Mouse (Mus musculus) activated CD4-positive, CD25-positive, alpha-beta regulatory T cell (primary cell): ENCODE measurements around the gene Foxred2. TPM values are rescaled to one million over a fixed set of nuclear protein-coding genes. Genes with fewer than 3 reads are reported as not detected.

Source experiments
- polyA plus RNA-seq, 2 experiments: library from polyadenylated mRNA; unstranded; fragments of 100-300 nt; shearing (Covaris generic); gene quantifications; one replicate each; pipeline ENCODE4 v1.2.1; 2017

The Foxred2 gene
- 1 to 10 TPM; 2.5 to 4.2 TPM for polyA plus RNA-seq

GRCm38 (mm10) chr15:77956404-77956901 is at the start of gene Foxred2:
Gene Foxred2 (minus strand): TSS chr15:77956722.

GRCm38 (mm10) chr15:77970470-77971292 is 14.2 kb upstream of the Foxred2 start, which contains the start of gene Eif3d:
Gene Eif3d (minus strand): TSS chr15:77970813.

DNA sequence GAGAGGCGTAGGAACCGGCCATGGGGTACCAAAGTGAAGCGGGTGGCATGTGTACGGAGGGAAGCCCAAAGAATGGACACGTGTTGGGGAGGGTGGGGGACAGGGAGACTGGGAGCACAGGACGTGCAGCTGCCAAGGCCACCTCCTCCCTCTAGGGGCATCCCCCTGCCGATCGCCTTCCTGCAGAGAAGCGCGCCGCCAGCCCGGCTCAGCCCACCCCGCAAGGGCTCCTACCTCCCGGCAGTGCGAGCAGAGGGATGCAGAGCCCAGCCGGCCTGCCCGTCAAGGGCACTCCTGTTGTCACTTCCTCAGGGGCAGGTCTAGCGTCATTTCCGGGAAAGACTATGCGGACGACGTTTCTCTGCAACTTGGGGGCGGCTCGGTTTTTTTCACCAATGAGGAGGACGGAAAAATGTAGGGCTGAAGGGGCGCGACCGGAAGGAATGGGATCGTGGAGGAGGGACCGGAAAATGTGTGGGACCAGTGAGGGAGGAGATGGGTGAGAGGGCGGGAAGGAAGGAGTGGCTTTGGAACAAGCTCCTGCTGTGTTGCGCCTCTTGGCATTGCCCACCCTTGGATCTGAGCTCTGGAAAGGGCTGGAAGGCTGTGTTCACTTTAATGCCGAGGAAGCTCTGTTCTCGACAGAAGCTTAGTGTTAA is 27.7 kb downstream of the Foxred2 start, which contains the start of gene Txn2:
Gene Txn2 (minus strand): TSS at position 334 of the 659 bp plus-strand sequence.

Other genes starting within 250 kb of the Foxred2 start
- gene Apol9b, start 227.7 kb downstream of the Foxred2 start, polyA plus RNA-seq: 10 to 100 TPM; 13.2 to 66.3 TPM
- gene Apol8, start 199.7 kb downstream of the Foxred2 start, polyA plus RNA-seq: under 1 TPM; 0.06 to 0.42 TPM
- 100 to 1,000 TPM; 122 to 330 TPM for gene Myh9, start 114.5 kb downstream of the Foxred2 start, polyA plus RNA-seq
- gene Txn2, start 27.7 kb downstream of the Foxred2 start, polyA plus RNA-seq: 100 to 1,000 TPM; 188 to 230 TPM
- 100 to 1,000 TPM; 185 to 207 TPM for gene Eif3d, start 14.1 kb upstream of the Foxred2 start, polyA plus RNA-seq
- gene Cacng2, start 163.3 kb upstream of the Foxred2 start, polyA plus RNA-seq: not detected
- gene Ift27, start 217.4 kb upstream of the Foxred2 start, polyA plus RNA-seq: 10 to 100 TPM; 58.1 to 62.2 TPM
- gene Pvalb, start 249.7 kb upstream of the Foxred2 start, polyA plus RNA-seq: not detected